Mouse (Mus musculus) kidney, adult 8-10 months (tissue): ENCODE results near the gene Mrvi1.

Source experiments
- DNase-seq, 2 experiments: peaks; one replicate each; pipeline ENCODE4 v3.0.0; 2022

The Mrvi1 gene

DNA sequence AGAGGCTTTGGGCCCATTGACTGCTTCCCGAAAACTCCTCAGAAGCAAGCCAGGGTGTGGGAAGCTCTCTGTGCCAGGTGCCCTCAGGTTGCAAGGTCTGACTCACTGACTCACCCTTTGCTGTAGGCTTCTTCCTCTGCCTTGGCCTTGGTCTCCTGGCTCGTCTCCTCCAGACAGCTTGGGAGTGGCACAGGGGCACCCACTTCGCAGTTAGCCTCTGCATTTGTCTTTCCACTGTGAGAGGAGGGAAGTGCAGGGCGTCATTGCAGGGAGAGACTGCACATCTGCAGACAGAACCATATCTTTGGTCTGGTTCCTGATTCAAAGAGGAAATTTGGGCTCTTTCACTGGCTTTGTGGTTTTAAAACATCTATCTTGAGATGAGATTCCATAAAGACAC is 104.2 kb downstream of the Mrvi1 start:
- no peak for DNase-seq

DNA sequence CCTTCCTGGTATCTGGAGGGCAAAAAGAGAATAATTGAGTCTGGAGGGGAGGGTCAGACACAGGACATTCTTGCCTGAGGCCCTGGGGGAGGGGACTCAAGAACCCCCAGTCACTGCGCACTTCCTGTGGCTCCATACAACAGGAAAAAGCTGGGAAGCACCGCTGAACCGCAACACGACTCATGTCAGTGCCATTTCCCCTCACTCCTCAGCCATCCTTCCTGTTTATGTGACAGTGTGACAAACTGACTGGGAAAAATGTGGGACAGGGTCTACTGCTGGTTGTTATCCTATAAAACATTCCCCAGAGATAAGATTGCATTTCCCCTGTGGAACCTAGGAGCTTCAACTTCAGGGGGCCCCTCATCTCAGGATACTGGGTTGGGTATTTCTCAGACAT is 105.3 kb downstream of the Mrvi1 start:
- peak in 1 of 2 experiments; percentile 14 for DNase-seq

DNA sequence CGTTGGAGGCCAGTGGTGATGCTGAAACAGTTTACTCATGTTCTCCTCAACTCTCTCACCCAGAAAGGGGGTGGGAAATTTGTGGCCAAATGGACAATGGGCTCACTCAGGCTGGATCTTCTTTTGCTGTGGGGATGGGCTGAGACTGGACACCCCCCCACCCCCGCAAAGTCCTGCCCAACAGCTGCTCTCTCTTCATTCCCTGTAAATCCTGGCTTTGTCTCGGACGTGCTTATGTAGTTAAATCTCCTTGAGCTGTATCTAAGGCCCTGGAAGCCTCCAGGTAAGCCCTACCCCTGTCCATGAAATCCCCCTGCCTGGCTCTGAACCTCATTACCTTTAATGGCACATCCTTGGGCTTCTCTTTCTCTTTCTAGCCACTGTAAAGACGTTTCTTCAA is 113.5 kb downstream of the Mrvi1 start:
- no peak for DNase-seq

DNA sequence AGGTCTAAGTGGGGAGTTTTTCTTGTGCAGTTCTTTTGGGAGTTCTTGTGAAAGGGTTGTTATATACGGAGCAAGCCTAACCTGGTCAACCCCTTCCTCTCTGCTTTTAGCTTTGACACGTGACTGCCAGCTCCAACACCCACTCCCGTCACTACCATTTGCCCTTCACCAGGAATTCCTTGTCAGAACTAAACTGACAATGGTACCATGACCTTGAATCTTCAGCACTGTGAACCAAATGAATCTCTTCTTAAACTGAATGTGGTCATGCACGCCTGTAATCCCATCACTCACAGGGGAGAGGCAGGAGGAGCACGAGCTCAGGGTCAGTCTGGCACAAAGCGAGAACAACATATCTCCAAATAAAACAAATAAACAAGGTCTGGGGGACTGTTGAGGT is 115.1 kb downstream of the Mrvi1 start:
- no peak for DNase-seq

DNA sequence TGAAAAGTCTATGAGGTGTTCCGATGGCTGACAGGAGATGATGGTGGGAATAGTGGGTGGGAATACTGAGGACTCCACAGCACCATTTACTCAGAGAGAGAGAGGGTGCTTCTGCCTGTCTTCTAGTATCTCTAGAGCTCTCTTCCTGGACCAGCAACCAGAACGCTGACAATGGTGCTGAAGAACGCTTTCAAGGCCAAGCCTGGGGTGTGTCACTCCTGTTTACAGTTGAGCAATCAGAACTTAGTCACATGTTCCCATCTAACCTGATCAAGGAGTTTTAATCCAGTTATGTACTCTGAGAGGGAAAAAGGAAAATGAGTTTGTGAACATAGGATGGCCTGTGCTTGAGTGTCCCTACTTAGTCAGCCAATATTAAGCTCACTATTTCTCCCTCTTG is 116.2 kb downstream of the Mrvi1 start:
- DNase-seq, result no peak

DNA sequence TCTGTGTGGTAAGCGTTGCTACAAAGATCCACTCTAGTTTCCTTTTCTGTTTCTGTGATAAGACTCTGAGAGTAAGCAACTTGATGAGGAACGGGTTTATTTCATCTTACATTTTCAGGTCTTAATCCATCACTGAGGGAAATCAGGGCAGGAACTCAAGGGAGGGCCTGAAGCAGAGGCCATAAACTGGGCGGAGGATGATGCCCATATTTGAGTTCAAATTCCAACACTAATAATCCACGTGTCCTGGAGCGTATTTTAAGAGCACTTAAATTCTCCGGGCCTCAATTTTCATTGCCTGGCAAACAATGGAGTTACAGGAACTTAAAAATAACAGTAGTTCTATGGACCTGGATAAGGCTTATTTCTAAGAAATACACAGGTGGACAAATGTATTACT is 116.7 kb downstream of the Mrvi1 start:
- no peak for DNase-seq

DNA sequence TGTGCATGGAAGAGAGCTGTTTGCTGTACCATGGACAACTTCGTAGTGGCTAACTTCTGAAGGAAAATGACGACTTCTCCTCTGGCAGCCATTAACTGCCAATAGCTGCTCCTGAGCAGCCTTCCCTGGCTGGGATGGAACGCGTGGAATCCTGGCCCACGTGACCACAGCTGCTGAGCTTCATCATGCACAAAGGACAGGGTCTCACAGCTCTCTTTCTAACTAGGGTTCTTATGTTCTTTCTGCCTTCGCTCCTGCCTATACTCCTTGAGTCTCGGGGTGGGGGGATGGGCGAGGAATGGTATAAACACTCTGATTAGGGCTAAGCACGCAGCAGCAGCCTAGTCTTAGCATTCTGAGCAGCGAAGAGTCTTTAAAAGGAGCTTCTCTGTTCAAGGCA is 117.2 kb downstream of the Mrvi1 start:
- peak in 1 of 2 experiments; percentile 26 for DNase-seq

DNA sequence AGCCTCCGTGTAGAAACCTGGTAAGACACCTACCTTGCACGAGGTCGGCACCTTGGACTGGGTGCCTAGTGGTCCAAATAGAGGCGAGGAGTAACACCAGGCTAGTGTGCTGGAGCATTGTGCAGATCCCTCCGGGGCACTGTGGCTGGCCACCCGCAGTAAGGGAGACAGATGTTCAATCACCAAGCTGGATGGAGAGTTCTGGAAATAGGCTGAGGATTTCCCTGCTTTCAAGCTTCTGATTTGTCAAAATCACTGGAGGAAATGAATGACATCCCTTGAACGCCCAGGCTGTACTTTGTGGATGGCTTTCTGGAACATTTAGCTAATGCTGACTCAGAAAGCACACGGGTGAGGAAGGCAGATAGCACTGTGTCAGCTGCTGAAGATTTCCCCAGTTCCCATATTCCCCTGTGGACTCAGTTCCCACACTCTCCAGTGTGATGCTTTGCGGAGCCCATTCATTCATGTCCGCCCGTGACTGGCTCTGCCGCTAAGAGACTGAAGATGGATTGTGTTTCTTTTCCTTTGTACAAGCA is 119.4 kb downstream of the Mrvi1 start, which contains the start of gene Lyve1:
Gene Lyve1, minus strand, starts transcription at position 489 of the 539 bp plus-strand sequence.
- no peak for DNase-seq

DNA sequence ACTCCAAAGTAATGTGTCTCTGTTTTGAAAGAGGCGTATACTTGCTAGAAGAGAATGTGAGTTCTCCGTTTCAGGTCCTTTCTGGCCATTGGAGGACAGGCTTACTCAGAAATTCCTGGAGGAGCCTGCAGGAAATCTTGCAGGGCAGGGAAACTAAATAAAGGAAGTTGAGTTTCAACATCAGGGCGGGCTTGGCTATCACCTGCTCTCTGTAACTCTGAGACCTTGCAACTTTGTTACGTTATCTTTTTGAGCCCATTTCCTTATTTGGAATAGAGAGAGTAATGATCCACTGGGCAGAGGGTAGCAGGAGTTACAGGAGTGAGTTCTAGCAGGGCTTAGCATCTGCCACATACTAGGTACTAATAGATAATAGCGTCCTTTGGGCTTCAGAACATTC is 122.1 kb downstream of the Mrvi1 start:
- DNase-seq, result no peak

DNA sequence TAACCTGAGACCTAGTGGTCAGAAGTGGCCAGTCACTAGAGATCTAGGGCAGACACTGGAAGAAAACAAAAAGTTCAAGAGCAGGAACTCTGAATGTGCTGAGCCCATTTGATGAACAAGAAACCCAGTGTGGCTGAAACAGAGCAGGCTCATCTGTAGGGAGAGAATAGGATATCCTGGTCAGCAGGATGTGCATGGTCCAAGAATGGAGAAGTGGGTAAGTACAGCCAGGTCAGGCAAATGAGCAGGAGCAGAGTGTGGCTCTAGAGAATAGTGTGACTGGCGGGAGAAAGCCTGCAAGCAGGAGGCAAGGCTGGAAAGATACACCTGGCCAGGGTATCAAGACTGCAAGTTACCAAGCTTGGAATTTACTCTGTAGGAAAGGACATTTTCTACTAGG is 126.7 kb downstream of the Mrvi1 start:
- DNase-seq, result no peak

DNA sequence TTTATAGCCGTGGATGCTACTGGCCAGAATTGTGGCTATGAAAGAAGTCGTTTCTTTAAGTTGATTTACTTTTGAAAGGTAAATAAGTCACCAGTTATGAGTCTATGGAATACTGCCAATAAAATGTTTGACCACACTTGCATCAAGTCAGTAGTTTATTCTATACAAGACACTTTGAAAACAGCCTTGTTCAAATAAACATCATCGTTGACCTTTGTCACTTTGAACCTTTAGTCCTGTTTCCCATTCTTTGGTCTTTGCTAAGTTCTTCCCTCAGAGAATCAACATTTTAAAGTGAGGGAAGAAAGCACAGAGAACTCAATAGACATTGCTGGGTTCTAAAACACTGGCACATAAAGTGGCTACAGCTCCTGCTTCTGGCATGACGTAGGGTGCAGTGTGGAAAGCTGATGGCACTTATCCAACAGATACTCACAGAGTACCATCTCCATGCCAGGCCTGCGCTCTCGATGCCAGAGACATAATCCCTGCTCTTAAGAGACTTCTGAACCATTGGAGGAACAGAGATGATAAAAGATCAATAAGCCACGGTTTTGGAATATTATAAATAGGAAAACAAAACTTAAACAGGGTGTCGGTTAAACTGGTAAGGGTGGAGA is 127.2 kb downstream of the Mrvi1 start:
- DNase-seq, result no peak

DNA sequence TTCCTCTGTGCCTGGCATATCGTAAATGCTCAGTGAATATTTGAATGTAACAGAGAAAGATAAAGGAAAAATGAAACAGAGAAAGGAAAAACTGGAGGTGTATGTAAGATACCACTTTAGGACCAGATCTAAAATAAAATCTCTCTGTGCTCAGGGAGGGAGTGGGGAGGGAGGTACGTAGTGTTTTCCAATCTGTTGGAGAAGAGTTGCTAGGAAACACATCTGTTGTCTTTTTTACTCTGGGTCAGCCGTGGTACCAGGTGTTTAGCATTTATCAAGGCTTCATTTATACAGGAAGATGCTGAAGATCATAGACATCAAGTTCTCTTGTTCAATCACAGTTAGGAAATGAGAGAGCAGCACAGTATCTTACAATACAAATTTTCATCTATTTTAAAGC is 127.7 kb downstream of the Mrvi1 start:
- no peak for DNase-seq

DNA sequence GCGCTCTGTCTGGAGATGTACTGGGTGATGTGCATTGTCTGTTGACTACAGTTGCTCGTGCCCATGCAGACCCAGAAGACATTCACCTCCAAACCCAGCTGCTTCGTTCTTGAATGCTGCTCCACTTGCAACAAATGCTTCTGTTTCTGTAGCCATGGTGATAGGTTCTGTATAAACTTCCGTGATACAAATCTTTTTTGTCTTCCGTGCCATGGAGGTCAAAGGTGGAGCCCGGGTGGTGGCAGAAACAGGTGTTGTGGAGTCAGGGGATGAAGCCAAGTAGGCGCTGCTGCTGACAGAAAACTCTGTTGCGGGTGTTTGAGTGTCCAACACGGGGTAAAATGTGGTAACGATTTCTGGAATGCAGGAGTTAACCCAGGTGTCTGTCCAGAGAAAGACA is 128.7 kb downstream of the Mrvi1 start:
- no peak for DNase-seq

DNA sequence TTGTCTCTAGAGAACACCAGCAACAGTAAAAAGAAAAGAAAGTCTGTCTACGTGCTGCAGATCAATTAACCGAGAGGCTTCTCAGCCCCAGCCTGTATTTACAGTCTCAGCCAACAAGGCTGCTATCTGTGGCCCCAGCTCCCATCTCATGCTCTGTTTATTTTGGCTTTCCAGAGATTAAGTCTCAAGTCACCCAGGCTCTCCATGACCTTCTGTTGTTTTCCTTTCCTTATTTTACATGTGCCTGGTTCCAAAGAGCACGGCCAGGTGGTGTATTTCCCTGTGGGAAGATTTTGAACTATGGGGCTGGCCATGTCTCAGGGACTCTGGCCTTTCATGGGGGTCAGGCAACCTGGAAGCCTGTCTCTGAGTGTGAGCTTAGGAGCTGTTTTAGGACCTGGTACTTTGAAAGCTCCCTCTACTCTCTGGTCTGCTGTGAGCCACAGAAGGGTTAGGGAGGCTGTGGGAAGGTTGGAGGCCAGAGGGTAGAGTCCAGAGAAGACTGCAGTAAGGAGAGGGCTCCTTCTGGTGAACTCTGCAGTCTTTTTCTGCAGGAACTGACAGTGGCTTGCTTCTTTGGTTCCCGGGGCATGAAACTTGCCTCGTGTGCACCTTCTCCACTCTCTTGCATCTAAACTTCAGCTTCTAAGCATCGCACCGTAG is 130.6 kb downstream of the Mrvi1 start:
- no peak for DNase-seq

DNA sequence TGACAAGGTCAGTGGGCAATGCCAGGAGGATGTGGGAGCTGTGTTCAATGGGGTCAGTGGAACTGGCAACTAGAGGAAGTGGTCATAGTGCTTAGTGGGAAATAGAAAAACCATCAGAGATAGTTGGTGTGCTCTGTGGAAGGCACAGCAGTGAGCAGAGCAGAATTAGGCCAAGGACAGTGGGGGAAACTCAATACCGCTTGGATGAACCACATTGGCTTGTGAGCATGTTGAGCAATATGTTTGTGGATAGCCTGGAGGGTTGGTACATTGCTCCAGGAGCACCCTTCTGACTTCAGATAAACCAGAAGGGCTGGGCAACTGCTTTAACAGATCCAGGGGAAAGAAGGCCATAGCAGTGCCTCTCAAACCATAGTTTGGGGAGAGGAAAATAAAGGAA is 133.9 kb downstream of the Mrvi1 start:
- DNase-seq, result no peak

DNA sequence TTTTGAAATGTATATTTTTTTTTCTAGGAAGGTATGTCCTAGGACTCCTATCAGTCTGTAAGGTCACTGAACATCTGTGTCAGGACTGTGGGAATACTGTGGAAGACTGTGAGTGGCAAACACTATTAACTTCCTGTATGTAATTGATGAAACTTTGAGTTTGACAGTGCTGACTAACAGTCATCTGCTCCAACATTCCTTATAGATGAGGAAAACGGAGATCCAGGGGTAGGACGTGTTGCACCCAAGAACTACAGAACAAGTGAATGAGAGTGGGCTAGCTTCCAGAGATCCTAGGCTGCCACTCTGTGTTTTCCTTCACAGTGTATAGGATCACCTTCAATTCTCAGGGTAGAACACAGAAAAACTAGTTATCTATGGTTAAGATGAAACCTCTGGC is 134.9 kb downstream of the Mrvi1 start:
- no peak for DNase-seq

DNA sequence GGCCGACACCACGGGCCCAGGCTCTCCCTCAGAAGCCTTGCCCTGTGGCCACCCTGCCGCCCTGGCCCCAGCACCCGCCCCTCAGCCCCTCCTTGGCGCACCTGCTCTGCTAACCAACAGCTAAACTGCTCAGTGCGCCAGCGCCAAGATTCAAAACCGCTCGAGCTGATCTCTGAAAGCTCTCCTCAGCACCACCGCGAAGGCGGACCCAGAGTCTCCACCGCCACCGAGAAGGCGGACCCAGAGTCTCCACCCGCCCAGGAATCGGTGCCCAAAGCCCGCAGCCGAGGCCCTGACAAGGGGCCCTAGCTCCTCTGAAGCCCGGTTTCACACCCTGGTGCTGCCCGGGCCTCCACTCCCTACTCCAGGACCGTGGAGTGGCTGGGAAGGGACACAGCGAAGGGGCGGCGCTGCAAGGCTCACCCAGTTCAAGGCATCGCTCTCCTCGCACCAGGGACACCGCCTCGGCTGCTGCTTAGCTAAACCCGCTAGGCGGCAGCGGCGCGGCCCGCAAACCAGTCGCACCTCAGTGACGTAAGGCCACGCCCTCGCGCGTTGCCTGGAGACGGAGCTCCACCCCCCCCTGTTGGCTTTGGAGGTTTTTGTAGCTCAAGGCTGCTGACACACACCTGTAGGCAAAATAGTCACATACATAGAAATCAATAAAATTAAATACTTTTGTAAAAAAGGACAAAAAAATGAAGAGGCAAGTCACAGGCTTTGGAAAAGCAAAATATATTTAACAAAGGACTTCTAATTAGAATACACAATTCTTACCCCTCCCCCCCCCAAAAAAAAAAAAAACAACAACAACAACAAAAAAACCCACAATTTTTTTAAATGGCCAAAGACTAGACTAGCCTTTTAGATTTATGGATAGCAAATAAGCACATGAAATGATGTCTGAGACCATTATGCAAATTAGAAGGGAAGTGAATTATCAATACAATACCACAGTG is 138.1 kb downstream of the Mrvi1 start, which contains the start of gene Rnf141:
Gene Rnf141, minus strand, starts transcription at position 542 of the 959 bp plus-strand sequence.
- DNase-seq, result peak; percentile 87 to 94

DNA sequence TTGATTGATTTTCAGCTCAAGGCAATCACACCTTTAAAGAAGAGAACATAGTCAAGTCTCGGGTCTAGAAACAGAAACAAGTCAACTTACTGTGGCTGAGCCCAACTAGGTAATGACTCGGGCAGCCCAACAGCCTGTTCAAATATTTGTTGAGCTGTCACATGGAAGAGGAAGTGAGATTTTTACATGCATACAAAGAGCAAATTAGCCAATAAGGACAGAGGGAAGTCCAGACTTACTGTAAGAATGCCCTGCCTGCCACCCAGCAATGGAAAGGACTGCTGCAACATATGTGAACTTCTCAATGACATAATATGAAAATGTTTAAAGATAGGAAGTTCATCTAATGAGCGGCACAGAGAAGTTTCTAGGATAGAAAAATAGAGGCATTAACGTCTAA is 141.9 kb downstream of the Mrvi1 start:
- no peak for DNase-seq

DNA sequence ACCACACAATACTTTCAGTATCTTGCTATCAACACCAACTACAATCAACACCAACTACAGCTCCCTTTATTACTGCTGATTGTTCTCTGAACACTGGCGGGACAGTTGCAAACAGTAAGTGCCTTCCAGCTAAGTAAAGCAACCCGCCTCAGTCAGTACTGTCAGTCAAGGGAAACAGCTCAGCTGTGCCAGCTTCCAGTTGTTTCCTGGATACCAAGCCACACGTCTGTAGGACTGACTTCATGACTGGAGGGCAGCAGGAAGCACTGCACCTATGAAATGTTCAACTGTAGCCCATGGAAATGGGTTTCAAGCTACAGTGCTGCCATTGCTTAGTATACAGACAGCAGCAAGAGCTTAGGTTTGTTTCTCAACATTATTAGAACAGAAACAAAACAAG is 147.7 kb downstream of the Mrvi1 start:
- no peak for DNase-seq

DNA sequence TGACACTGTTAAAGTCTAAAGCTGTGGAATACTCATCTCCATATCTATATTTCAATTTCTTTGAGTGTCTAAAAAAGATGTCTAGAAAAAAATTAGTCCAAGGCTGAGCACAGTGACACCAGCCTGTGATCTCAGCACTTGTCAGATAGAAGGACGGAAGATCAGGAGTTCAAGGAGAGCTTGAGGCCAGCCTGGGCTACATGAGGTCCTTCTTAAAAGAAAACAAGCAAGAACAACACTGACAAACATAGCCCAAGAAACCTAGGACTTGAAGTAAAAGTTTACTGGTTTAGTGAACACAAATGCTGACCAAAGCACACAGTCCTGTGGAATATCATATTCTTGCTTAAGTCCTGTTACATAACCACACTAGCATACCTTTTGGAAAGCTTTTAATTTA is 148.2 kb downstream of the Mrvi1 start:
- DNase-seq, result no peak

DNA sequence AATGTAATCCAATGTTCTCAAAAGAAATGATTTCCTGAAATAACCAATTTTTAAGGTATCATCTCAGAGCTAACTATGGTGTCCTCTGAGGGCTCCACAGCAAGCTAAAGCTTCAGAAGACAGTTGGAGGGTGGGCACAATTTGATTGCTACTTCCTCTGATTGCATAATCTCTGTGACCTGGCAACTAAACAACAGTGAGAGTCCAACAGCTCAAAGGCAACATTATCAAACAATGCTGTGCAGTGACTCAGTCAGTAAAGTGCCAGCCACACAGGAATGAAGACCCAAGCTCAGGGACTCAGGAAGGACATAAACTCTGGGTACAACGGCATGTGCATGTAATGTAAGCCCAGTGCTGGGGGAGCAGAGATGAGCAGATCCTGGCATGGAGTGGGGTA is 149.2 kb downstream of the Mrvi1 start:
- no peak for DNase-seq

DNA sequence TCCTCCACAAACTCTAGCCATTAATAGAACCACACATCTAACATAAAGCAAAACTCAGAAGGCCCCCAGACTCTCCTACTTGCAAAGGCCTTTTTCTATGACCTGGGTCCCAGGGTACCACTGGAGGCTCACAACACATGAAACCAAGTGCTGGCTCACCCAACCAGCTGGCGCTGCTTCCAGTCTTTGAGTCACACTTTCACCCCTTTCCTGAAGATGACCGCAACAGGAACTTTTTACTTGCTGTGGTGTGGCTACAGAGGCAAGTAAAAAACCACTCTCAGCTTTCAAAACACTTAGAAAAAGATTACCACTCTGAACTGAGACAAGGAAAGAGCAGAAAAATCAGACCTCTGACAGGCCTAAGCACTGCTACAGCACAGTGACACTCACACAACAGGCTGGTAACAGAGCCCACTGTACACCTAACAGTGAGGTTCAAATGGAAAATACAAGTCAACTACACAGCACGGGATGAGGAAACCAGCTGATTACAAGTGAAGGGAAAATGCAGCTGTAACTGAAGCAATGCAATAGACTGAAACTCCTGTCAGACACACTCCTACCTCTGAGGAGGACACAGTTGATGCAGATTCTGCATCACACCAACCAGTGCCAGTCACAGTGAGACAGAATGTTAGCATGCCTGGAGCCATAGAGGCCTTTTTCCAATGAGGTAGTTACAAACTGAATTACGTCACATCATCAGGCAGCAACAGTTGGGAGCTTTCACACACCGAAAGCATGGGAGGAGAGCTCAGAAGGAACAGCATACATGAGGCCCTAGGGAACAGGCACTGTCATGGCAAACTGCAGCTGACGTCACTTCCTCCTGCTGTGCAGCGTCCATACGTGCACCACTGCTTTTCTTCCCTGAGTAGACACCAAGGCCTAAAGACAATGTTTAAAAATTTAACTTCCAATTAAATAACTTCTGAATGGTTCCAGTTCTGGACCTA is 158.0 kb downstream of the Mrvi1 start:
- no peak for DNase-seq
